Comparison of ENCODE assay signal across 1 mouse cellular context in genomic region chr9:121697150-121698049, GRCm38 (mm10).
TF ChIP-seq lines count a peak whose summit lies in the region.

No protein-coding gene starts in this region.

TF ChIP-seq in C2C12, 6 proteins besides CTCF, POLR2A, EP300 and RAD21 (continued from another document):
- TF ChIP-seq MYOG (IDR thresholded peaks at IDR 0.05; ENCODE audit: control insufficient read depth, extremely low read depth, insufficient read length) (no peak), FOSL1 (IDR thresholded peaks at IDR 0.05; ENCODE audit: insufficient read depth, low read length, poor library complexity, severe bottlenecking) (no peak), CEBPB (IDR thresholded peaks at IDR 0.05; ENCODE audit: low read depth) (no peak)
